Mouse (Mus musculus): Measurements from ENCODE around the gene Evc2.

GRCm38 (mm10) chr5:37457191-37457590, 118.9 kb downstream of the Evc2 start:
- no peak for TF ChIP-seq CTCF (IDR thresholded peaks at IDR 0.05; ENCODE audit: extremely low read depth, insufficient read depth, insufficient read length, insufficient replicate concordance)
- TF ChIP-seq POLR2A (IDR thresholded peaks at IDR 0.05; ENCODE audit: low read depth, low read length): no peak

Measured in spleen, adult 2 months (tissue).